Mouse (Mus musculus): ENCODE measurements at regions not wholly inside any gene's neighbourhood (a gene's known extent, or its start where the extent isn't known, plus 50 kb on each side); places are given as distances from the start of the nearest gene placed in this dataset.

- TF ChIP-seq CTCF (IDR thresholded peaks at IDR 0.05; ENCODE audit: control insufficient read depth, insufficient read depth, insufficient replicate concordance, low read depth, low read length): no peak
- no peak for TF ChIP-seq POLR2A (IDR thresholded peaks at IDR 0.05; ENCODE audit: control insufficient read depth, low read depth, low read length)
Measured at GRCm38 (mm10) chr12:106445976-106446375, 435.9 kb downstream of the Vrk1 start.

Measured in testis, adult 2 months (tissue).